Mouse (Mus musculus) thymus, postnatal 25 days (tissue): Measurements from ENCODE around the gene Ddx27.
A peak's percentile ranks its signal among the peaks of the same experiment; 100 is the strongest.

Experiments used
- DNase-seq: peaks from one replicate; pipeline ENCODE4 v3.0.0; 2022

The Ddx27 gene

GRCm38 (mm10) chr2:167030507-167030906, 15.5 kb downstream of the Ddx27 start:
- no peak for DNase-seq

DNA sequence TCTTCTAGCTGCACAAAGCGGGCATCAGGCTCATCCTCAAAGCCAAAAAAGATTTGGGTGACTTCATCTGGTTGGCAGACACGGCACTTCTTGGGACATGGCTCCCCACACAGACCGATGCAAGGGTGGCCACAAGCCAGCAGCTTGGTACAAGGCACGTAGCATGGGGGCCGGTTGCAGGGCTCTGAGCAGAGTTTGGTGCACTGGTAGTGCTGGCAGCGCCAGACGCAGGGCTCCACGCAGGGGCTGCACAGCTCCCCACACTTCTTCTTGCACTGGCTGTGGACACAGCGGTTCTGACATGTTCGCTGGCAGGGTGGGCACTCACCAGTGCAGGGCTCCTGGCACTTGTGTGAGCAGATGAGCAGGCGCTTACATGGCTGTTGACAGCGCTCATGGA, 22.7 kb downstream of the Ddx27 start:
- DNase-seq = no peak

DNA sequence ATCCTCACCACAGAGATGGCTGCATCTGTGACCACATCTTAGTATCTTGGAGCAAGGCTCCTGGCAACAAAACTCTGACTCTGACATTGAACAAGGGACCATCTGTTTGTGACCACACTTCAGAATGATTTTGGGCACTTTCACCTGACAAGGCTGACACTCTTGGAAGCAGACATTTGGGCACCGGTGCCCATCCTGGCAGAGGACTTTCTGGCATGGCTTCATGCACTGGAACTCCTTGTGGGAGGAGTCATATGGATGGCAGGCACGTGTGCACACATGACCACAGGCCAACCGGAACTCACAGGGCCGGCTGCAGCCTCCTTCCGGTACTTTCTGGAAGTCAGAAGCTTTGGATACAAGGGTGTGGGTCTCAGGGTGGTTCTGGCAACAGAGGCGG, 23.3 kb downstream of the Ddx27 start:
- DNase-seq = no peak

DNA sequence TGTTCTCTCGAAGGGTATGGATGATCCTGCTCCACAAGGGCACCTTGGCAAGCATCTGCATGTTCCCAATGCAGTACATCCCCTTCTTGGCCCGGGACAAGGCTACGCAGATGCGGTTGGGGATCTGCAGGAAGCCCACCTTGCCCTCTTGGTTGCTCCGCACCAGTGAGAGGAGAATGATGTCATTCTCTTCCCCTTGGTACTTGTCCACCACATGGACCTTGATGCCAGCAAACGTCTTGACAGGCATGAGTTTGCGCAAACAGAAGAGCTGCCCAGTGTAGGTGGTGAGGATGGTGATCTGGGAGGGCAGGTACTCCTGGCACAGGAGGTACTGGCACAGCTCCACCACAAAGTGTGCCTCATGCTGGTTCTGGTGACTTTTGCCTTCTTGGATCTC, 23.7 kb downstream of the Ddx27 start:
- DNase-seq = no peak

GRCm38 (mm10) chr2:167039386-167039785, 24.4 kb downstream of the Ddx27 start:
- DNase-seq = no peak

DNA sequence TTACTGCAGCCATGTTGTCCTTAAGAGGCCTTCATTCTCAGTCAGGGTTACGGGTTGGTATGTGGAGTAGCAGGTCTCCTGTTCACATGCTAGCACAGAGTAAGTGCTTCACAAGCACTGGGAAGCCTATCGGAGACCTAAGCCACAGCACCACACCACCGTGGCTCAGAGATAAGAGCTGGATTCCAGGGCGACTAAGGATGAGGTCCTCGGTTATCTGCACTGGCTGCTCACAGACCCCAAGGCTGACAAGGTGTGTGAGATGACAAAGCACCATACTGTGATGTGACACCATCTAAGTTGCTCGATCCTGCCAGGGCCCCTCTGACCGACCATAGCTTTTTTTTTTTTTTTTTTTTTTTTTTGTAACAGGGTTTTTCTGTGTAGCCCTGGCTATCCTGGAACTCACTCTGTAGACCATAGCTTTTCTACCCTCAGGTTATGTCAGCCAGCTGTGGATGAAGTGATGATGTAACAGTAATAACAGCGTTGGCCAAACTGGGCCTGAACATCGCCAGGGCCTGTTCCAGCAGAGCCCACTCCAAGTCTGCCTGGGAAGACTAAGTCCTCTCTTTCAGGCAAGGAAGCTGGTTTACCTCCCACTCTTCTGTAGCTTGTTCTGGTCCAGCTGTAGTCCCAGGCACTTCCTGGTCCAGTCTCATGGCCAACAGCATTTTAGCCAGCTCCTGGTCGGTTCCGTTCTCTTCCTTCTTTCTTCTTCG, 28.6 kb downstream of the Ddx27 start:
- DNase-seq = no peak

DNA sequence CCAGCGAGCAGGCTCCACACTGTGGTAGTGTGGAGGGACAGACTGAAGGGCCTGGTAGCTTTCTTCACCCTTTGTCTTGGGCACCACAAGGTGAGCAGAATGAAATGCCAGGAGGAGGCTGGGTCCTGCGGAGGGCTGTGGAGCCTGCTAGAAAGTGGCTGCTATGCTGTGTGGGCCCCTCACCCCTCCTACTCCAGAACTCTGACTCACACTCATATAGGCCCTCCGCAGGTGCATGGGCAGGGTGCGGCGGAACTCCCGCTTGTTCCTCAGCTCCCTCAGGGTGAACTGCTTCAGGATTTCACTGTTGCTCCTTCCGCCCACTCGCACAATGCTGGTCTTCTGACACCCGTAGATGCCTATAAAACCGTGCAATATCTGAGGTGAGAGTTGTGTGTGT, 33.2 kb downstream of the Ddx27 start:
- no peak for DNase-seq

DNA sequence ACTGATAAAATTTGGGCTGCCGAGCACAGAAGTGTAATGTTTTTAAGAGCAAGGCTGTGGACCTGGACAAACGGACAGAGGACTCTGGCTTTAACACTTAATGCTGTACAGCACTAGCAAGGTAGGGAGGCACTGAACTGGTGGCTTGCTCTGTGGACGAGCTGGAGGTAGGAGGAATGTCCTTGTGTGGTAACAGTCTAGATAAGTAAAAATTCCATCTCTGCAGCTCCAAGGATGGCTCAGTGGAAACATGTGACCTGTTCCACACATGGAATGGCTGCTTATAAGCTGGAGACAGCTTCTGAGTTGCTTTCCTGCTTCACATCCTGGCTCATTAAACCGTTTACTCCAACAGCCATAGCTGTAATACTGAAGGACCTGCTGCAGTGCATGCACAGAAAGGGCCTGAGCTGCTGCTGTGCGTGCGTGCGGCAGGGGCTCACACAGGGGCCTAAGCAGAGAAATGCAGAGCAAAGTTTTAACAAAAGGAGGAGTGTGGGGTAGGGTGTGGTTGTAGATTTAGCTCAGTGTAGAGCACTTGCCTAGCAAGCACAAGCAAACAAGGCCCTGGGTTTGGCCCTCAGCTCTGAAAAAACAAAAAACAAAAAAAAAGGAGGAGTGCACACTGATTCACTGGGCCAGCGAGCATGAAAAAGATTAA, 33.8 kb downstream of the Ddx27 start:
- no peak for DNase-seq

DNA sequence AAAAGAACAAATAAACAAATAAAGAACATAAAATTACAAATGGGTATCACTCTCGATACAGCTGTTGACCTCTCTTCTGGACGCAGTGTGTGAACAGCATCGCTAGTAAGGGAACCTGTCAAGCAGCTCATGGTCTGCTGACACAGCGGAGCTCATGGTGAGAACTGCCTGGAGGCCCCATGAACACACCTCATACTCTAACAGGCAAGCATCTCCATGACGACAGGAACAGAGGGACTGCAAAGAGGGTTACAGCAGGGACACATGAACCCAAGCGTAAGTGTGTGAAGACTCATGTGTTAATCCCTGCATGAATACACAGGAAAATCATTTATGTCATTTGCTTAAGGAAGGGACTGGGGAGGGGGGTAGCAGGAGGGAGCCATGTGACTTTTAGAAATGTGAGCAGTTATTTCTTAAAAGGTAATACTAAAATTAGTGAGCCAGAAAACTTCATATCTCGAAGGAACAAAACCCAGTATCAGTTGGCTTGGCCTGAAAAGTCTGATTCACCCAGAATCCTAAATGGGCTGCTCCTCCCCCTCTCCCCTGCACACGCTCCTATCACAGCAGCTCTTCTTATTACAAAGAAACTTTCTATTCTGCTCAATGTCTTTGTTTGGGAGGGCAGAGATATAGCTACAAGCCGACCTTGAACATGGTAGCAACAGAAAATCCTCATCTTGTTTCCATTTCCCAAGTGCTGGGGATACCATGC, 38.3 kb downstream of the Ddx27 start:
- no peak for DNase-seq

DNA sequence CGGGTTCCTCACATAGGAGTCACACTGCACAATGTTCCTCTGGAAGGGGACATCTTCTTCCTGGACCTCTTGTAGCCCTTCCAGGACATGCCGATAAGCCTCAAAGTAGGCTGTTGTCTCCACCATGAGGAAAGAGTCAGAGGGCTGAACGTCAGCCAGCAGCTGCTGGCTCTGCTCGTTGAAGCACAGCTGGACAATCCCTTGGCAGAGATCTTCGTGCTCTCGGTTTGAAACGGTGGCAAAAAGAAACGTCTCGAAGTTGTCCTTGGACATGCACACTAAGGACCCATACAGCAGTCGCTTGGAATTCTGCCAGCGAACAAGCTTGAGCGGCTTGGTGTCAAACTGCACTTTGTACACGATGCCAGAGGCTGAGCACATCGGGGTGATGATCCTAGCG, 40.4 kb downstream of the Ddx27 start:
- DNase-seq = no peak

DNA sequence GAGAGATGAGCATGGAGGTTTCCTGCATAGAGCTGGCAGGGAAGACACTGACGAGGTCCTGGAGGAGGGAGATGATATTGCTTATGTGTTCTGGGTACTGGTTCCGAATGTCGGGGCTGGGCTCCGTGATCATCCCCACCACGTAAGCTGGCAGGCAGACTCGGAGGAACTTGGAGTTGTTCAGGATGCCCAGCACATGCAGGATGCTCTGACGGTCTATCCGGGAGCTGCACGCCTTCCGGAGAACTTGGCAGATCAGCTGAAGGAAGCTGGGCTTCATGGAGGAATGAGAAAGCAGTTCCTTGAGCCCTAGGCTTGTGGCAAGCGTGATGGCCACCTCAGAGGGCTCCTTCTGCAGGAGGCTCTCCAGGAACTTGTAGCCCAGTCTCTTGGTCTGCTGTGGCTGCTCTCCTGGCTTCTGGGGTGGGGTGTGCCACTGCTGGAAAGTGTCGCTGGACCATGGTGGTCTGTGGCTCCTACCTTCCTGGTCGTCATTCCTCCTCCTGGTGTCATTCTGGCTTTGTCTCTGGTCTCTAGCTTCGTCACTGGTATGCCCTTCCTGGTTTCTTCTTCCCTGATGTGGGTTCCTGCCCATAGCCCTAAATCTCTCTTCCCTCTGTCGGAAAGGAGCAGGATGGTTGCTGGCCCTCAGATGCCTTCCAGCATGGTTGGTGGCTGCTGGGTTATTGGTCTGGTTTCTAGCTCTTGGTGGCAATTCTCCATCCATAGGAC, 41.4 kb downstream of the Ddx27 start:
- DNase-seq = no peak

- DNase-seq = no peak
These were observed 41.9 kb downstream of the Ddx27 start for GRCm38 (mm10) chr2:167056942-167057323.

GRCm38 (mm10) chr2:167058201-167058600, 43.2 kb downstream of the Ddx27 start:
- no peak for DNase-seq

GRCm38 (mm10) chr2:167058814-167059387, 43.9 kb downstream of the Ddx27 start:
- no peak for DNase-seq

GRCm38 (mm10) chr2:167059536-167059935, 44.5 kb downstream of the Ddx27 start:
- no peak for DNase-seq

DNA sequence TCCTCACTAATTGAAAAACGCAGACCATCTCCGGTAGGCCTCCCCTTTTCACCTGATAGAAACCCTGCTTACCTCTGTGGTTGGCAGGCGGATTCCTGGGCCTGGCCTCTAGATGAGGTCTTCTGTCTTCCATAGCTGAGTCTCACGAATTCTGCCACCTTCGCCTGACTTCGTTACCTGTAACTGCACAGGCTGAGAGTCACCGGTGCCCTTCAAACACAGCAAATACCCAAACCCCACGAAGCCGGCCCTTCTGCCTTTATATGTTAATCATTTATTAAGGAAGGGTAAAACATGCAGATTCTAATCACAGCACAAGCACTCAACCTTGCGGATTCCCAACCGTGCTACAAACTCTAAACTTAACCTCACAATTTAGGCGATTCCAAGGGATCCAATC, 45.0 kb downstream of the Ddx27 start:
- no peak for DNase-seq

DNA sequence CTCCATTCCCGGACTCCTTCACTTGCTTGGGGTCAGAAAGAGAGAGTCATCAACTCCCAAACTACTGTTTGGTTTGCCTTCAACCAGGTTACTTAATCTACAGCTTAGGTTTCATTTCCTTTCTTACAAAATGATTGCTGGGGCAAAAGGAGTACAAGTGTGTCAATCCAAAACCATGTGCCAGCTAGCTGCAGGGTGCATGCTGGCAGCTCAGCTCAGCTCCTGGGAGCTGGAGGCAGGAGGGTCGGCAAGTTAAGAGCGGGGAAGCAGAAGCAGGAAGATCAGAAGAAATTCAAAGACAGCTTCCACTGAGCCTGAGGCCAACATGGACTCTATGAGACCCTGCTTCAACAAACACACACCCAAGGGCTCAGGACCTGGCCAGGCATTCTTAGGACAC, 45.4 kb downstream of the Ddx27 start:
- no peak for DNase-seq

GRCm38 (mm10) chr2:167060761-167061160, 45.8 kb downstream of the Ddx27 start:
- DNase-seq = no peak

GRCm38 (mm10) chr2:167061381-167062034, 46.5 kb downstream of the Ddx27 start:
- DNase-seq = peak; percentile 25

- peak; percentile 95 for DNase-seq
These were observed 47.5 kb downstream of the Ddx27 start for GRCm38 (mm10) chr2:167062497-167062911.

DNA sequence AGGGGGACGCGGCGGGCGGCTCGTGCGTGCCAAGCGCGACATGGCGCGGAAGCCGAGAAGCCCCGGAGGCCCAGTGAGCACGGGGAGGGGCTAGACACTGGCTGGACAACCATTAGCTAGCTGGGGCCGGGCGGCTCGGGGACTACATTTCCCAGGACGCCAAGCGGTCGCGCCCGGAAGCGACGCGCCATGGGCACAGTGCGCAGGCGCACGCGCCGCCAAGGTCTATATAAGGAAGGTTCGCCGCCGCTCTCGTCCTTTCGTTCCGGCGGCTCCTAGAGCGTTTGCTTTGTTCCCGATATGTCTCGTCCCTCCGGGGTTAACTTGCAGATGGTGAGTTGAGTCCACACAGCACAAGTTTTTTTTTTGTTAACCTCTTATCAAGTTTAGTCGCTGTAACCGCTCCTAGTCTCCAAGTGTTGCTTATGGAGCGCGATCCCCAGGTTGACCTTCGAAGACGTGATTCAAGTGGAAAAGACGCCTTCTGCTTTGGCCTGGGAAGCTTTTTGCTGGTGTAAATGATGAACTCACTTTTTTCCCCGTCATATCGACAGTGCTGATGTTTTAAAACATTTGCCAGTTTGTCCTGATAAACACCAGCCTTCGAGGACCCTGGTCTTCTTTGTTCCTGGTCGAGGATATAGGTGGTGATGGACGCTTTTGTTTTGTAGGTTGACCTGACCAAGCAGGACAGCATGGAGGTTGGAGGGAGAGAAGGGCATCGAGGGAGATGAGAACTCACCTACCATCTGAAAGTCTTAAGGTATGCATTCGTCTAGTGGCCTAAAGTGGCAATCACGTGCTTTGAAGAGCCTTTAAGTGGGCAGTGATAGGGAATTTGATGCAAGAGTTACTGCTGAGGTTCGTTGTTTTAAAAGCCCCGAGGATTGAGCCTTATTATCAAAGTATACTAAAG, 48.2 kb downstream of the Ddx27 start, which contains the start of gene Znfx1:
Gene Znfx1 (minus strand): TSS at position 51 of the 916 bp plus-strand sequence.
- DNase-seq = peak; percentile 97
